Mouse (Mus musculus) layer of hippocampus, adult 2 months (tissue): ENCODE results near the gene Cdc42bpg. TPM values are rescaled to one million over a fixed set of nuclear protein-coding genes. Genes with fewer than 3 reads are reported as not detected.
A peak's percentile ranks its signal among the peaks of the same experiment; 100 is the strongest.

Source experiments
- DNase-seq, 2 experiments: peaks; one replicate each; pipeline ENCODE4 v3.0.0; 2022; ENCODE audit warnings: low spot score in 2 of 2
- H3K27ac ChIP-seq: fragments of 200-600 bp; 2 replicates; pipeline ENCODE4 v1.8.1; 2022
- H3K4me3 ChIP-seq: fragments of 200-600 bp; 2 replicates; pipeline ENCODE4 v1.8.1; 2022; ENCODE audit warnings: mild to moderate bottlenecking
- CTCF ChIP-seq: fragments of 200-600 bp; conservative IDR thresholded peaks from 2 replicates; pipeline ENCODE4 v1.8.1; 2022; ENCODE audit warnings: antibody characterized with exemption, mild to moderate bottlenecking, moderate library complexity
- total RNA-seq, 2 experiments: library from RNA; stranded (reverse); gene quantifications; 2 replicates each; pipeline ENCODE4 v1.2.3; 2021

Cdc42bpg gene
- total RNA-seq, 2 experiments from 2014 or later = 5.0 to 5.6 TPM

DNA sequence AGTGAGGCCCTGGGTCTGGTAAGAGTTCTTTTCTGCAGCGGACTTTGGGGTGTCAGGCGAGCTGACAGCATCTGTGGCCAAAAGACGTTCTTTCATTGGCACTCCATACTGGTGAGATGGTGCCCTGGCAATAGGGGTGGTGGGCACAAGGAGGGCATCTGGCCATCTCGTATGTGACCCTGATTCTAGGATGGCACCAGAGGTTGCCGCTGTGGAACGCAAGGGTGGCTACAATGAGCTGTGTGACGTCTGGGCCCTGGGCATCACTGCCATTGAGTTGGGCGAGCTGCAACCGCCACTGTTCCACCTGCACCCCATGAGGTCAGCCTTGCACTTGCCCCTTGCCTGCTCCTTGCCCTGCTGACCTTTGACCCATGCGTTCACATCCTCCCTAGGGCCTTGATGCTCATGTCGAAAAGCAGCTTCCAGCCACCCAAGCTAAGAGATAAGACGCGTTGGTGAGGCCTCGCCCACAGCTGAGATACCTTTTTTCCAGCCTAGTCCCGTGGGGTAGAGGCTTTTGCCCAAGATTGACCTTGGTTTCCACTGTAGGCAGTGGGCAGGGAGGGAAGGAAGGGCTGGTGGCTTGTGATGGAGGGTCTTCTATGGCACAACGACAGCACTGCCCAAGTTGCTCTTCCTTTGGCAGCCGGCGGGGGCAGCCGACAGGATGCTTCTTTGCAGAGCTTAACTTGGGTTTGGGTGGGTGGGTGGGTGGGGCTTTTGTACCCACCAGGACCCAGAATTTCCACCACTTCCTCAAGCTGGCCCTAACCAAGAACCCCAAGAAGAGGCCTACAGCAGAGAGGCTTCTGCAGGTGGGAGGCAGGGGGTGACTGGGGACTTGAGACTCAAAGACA lies 37.0 kb downstream of the Cdc42bpg start:
- no peak overlapping the region for H3K4me3 ChIP-seq
- no peak for DNase-seq
- no peak; the same call in none of the 2 replicates for TF ChIP-seq CTCF
- no peak overlapping the region for H3K27ac ChIP-seq

DNA sequence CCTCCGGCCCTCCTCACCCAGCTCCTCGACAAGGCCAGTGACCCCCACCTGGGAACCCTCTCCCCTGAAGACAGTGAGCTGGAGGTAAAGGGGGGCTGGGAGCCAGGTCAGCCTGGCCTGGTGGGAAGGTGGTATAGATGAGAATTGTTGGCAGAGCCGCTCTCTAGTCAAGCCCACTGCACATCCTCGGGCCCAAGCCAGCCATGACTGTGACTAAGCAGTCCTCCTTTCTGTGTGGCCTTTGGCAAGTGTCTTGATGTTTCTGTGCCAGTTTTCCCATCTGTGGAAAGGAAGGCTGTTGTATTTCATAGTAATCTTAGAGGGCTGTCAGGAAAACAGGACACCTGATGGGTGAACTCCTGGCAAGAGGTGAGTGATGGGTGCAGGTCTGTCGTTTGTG lies 37.7 kb downstream of the Cdc42bpg start:
- no peak overlapping the region for H3K27ac ChIP-seq
- TF ChIP-seq CTCF = no peak
- DNase-seq = no peak
- H3K4me3 ChIP-seq = no peak overlapping the region

DNA sequence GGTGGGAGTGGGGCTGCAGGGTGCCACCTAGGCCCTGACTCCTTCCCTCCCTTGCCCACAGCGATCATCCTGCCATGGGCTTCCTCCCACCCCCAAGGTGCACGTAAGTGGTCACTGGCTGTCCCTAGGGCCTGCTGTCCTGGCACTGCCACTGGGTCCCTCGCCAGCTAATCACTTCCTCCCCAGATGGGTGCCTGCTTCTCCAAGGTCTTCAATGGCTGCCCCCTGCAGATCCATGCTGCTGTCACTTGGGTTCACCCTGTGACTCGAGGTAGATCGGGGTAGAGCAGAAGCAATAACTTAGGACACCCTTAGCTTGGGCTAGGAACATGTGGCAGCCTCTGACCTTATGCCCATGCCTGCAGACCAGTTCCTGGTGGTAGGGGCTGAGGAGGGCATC lies 39.8 kb downstream of the Cdc42bpg start:
- no peak overlapping the region for H3K27ac ChIP-seq
- no peak for DNase-seq
- H3K4me3 ChIP-seq = no peak overlapping the region
- TF ChIP-seq CTCF = no peak

DNA sequence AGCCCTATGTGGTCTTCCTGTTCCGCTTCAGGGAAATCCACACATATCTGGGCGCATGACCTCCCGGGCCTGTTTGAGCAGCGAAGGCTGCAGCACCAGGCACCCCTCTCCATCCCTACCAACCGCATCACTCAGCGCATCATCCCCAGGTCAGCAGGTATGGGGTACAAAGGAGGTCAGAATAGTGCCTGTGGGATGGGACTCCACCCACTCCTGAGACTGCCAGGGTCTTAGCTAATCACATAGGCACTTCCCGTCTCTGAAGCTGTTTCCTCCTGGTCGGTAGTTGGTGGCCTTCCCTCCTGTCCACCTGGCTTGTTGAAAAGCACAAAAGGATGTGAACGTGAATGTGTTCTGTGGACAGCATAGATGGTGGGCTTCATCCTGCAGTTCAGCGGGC lies 40.4 kb downstream of the Cdc42bpg start:
- DNase-seq = no peak
- Histone ChIP-seq H3K4me3 (no peak overlapping the region), H3K27ac (no peak overlapping the region)
- TF ChIP-seq CTCF = no peak

DNA sequence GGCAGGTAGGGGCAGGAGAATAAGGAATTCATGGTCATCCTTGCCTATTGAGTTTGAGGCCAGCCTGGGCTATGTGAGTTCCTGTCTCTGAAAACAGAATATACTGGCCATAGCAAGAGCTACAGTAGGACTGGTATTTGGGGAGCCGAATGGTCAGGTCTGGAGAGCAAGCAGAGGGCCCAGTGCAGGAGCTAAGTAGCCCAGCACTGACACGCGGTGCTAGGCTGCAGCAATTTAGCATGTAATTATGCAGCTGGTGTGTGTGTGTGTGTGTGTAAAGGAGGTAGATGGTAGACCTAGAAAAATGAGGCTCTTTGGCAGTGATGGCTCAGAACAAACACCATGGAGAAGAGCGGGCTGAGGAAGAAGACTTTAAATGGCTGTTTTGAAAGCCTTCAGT lies 41.4 kb downstream of the Cdc42bpg start:
- TF ChIP-seq CTCF = no peak
- H3K4me3 ChIP-seq = no peak overlapping the region
- no peak for DNase-seq
- no peak overlapping the region for H3K27ac ChIP-seq

DNA sequence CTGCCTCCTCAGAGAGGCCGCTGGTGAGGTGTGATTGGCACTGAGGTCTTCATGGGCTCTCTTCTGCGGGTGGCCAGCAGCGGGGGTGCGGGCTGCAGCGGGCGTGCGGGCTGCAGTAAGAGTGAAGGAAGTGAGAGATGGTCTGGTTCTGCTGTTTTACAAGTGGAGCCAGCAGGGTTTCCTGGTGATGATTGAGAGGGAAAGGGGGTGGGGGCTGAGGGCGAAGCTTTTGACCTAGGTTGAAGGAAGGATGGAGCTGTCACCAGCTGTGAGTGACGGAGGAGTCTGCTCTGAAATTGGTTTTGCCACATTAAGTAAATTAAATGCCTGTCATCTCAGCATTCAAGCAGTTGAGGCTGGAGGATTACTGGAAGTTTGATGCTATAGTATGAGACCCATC lies 42.5 kb downstream of the Cdc42bpg start:
- Histone ChIP-seq H3K27ac (peak overlapping the region; percentile 36; the same call in 1 of the 2 replicates), H3K4me3 (no peak overlapping the region)
- no peak for TF ChIP-seq CTCF
- DNase-seq = no peak

DNA sequence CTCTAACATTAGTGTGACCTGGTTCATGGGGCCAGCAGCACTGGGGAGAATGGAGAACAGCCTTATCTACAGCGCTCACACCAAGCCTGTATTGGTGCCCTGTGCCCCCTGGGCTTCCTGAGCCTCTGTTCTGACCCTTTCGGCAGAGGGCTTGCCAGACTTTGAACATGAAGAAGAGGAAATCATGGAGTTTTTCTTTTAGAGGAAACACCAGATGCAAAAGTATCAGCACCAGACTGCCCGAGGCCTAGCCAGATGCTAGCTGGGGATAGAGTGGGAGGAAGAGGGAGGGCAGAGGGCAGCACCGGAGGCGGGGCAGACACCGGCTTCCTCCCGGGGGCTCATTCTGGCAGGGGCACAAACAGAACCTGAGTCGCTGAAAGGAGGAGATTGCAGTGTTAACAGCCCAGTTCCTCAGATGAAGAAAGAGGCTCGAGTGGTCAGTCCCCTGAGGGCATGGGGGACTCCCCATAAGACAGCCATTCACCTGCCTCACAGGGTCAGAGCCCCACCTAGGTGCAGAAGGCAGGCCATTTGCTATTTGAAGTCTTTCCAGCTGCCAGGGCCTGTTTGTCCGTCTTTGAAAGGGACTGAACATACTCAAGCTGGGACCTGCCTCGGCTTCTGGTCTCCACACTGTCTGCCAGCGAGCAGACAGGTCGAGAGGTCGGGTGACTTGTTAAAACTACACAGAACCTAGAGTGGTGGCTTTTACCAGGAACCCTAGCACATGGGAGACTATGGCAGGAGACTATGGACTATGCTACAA lies 43.1 kb downstream of the Cdc42bpg start:
- TF ChIP-seq CTCF = no peak
- H3K4me3 ChIP-seq = no peak overlapping the region
- peak overlapping the region; percentile 40; the same call in 1 of the 2 replicates for H3K27ac ChIP-seq
- DNase-seq = no peak

DNA sequence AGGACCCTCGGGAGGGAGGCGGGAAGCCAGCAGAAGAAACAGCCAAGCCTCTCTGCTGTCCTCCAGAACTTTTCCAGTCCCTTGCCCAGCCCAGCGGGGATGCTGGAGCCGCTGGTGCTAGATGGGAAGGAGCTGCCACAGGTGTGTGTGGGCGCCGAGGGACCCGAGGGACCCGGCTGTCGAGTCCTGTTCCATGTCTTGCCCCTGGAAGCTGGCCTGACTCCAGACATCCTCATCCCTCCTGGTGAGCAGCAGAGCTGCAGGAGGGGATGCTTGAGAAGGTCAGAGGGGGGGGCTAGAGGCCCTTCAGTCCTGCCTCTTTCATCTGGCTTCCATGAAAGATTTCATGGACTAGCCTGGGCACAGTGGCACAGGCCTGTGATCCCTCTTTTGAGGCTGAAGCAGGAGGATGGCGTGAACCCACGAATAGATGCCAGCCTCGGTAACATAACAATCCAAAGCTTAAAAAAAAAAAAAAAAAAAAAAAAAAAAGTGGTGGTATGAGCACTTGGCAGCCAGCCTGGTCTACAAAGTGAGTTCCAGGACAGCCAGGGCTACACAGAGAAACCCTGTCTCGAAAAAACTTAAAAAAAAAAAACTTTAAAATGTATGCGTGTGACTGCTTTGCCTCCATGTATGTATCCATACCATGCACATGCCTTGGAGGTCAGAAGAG lies 45.3 kb downstream of the Cdc42bpg start:
- Histone ChIP-seq H3K4me3 (no peak overlapping the region), H3K27ac (no peak overlapping the region)
- TF ChIP-seq CTCF = no peak
- DNase-seq = no peak

DNA sequence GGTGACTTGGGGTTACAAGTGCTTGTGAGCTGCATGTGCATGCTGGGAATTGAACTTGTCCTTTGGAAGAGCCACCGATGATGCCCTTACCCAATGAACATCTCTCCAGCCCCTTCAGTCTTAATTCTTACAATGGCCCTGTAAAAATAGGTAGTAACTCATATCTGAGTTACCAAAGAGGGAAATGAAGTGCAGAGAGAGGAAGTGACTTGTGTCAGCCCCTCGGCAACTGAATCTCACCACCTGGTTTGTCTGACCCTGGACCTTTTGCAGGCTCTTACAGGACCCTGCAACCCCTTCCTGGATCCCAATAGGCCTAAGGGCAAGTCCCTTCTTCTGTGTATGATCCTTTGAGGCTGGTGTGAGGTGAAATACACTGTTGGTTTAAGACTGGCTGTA lies 45.9 kb downstream of the Cdc42bpg start:
- H3K27ac ChIP-seq = no peak overlapping the region
- no peak overlapping the region for H3K4me3 ChIP-seq
- no peak for DNase-seq
- no peak for TF ChIP-seq CTCF

DNA sequence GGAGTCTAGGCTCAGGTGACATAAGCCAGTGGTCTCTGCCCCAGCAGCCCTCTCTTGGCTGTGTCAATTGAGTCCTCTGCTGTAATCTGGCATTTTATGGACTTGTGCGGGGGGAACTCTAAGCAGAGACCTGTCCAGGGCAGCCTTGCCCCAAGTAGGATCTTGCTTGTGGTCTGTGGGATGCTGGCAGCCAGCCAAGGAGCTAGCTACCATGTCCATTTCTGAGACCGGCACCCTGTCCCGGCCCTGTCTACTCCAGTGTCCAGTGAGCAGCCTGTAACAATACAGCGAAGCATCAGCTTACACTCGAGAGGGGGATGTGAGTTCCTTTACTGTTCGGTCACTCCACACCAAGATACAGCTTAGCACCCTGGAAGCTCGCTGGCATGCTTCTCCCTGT lies 47.8 kb downstream of the Cdc42bpg start:
- TF ChIP-seq CTCF = no peak
- Histone ChIP-seq H3K4me3 (no peak overlapping the region), H3K27ac (no peak overlapping the region)
- no peak for DNase-seq

DNA sequence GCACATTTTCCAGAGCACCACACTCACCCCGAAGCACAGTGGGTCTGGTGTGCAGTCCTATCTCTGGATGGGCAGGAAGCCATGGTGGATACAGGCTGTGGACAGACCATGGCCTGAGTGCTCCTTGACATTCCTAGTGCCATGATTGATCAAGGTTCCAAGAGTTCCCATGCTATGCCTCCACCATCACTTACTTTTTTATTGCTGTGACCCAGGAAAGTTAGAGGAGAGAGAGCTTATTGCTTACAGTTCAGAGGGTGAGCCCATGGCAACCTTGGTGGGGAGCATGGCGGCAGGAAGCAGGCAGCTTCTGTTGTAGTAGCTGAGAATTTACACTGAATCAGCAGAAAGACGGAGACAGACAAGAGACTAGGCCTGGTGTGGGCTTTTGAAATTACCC lies 55.0 kb downstream of the Cdc42bpg start:
- no peak overlapping the region for H3K27ac ChIP-seq

DNA sequence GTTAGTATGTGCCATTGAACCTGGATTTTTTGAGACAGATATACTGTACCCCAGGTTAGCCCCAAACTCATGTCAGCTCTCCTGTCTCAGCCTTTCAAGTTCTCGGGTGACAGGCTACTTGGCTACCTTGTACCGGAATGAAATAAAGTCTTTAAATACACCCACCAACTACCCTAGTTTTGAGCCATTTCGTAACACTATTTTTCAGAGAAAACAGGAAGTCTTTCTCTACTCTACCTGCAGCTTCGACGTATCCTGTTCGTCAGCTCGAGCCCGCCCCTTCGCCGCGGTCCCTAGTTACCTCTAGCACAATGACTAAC lies 56.8 kb downstream of the Cdc42bpg start:
- peak overlapping the region; percentile 99 for H3K27ac ChIP-seq
- peak overlapping the region; percentile 59 for H3K4me3 ChIP-seq
- no peak for TF ChIP-seq CTCF
- no peak for DNase-seq

More for the DNA sequence above, 55.0 kb downstream of the Cdc42bpg start:
- no peak overlapping the region for H3K4me3 ChIP-seq
- TF ChIP-seq CTCF = no peak
- DNase-seq = no peak
